Mouse (Mus musculus): Measurements from ENCODE around the gene Sema4b.

GRCm38 (mm10) chr7:80246148-80246721 is 59.6 kb downstream of the Sema4b start, which contains the start of gene Ttll13:
- TF ChIP-seq MAX (IDR thresholded peaks at IDR 0.05): peak; percentile 20
- TF ChIP-seq CTCF (IDR thresholded peaks at IDR 0.05; ENCODE audit: control insufficient read depth, insufficient read depth, insufficient read length): peak; percentile 22
- TF ChIP-seq MYOG (IDR thresholded peaks at IDR 0.05; ENCODE audit: control insufficient read depth, extremely low read depth, insufficient read length): no peak
- no peak for TF ChIP-seq USF1 (IDR thresholded peaks at IDR 0.05; ENCODE audit: low read depth)
- no peak for TF ChIP-seq FOSL1 (IDR thresholded peaks at IDR 0.05; ENCODE audit: insufficient read depth, low read length, poor library complexity, severe bottlenecking)

All from C2C12 (cell line).